Mouse (Mus musculus) layer of hippocampus, adult 2 months (tissue): ENCODE measurements at regions not wholly inside any gene's neighbourhood (a gene's known extent, or its start where the extent isn't known, plus 50 kb on each side); places are given as distances from the start of the nearest gene placed in this dataset.
A peak's percentile ranks its signal among the peaks of the same experiment; 100 is the strongest.

Source experiments
- DNase-seq, 2 experiments: peaks; one replicate each; pipeline ENCODE4 v3.0.0; 2022; ENCODE audit warnings: low spot score in 2 of 2
- H3K27ac ChIP-seq: fragments of 200-600 bp; 2 replicates; pipeline ENCODE4 v1.8.1; 2022
- H3K4me3 ChIP-seq: fragments of 200-600 bp; 2 replicates; pipeline ENCODE4 v1.8.1; 2022; ENCODE audit warnings: mild to moderate bottlenecking
- CTCF ChIP-seq: fragments of 200-600 bp; conservative IDR thresholded peaks from 2 replicates; pipeline ENCODE4 v1.8.1; 2022; ENCODE audit warnings: antibody characterized with exemption, mild to moderate bottlenecking, moderate library complexity

DNA sequence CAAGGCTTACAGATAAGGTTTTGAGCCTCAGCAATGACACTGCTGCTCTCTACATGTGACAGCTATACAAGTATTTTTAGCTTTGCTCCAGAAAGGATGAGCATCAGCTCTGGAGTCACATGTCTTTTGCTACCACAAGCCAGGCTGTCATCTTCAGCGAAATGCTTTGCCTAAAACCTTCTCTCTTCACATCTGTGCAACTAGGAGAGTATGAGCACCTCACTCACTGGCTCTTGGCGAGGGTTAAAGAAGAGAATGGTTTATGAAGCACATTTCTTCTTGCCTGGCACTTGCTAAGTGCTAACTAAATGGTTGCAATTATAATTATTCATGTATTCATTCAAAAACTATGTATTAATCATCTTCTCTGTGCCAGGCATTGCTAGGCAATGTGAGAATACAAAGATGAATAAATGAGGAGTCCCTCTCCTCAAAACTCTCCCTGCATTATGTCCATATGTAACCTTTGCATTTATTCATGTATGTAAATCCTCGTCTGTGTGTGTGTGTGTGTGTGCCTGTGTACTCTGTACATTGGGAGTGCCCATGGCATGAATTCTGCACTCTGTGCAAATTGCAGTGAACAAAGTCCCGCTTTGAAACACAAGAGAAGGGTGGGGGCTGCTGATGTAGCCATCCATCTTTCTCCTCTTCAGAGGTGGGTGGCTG, 682.0 kb downstream of the Gsdmc2 start:
- Histone ChIP-seq H3K27ac (peak overlapping the region; percentile 62; the same call in 1 of the 2 replicates), H3K4me3 (no peak overlapping the region)
- TF ChIP-seq CTCF: no peak
- peak; percentile 22 to 26 for DNase-seq

DNA sequence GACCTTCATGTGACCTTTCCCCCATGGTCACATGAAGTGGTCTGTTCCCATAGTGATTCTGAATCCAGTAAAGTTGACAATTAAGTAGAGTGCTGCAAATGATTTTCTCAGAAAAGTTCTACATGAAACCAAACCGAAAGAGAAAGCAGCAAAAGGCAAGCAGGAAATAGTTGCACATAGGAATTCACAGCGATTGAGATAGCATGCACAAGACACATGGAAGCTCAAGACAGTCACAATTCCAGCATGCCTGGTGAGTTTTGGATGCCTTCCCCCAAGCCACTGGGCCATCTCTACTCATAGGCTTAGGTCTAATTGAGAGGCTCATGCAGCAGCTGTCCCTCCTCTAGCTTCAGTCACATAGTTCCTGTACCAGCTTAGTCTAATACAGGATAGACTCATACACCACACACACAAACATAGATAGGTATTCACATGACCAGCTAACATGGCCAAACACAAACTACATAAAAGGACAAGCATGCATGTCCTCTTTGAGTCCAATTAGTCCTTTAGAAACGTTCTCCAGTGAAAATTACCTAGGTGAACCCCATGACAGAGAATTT, 721.8 kb downstream of the Gsdmc2 start:
- no peak overlapping the region for H3K4me3 ChIP-seq
- no peak for DNase-seq
- TF ChIP-seq CTCF: no peak
- H3K27ac ChIP-seq: no peak overlapping the region

DNA sequence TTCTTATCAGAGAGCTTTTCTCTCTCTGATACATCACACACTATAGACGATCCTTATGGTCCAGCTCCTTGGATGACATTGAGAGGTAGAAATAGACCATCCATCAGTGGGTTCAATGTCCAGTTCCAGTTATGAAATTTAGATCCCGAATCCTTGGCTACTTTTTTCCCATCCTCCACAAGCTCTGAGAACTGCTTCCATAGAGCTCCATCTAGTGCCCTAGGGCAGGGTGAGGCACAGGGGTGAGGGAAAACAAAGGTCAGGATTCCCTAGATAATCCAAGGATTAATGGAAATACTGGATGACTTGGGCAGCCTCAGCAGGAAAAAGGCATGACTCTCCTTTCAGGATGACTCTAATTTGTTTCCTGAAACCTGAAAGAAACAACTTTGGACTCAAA, 732.1 kb downstream of the Gsdmc2 start:
- Histone ChIP-seq H3K27ac (no peak overlapping the region), H3K4me3 (no peak overlapping the region)
- TF ChIP-seq CTCF: peak; percentile 66
- peak in 1 of 2 experiments; percentile 11 for DNase-seq

DNA sequence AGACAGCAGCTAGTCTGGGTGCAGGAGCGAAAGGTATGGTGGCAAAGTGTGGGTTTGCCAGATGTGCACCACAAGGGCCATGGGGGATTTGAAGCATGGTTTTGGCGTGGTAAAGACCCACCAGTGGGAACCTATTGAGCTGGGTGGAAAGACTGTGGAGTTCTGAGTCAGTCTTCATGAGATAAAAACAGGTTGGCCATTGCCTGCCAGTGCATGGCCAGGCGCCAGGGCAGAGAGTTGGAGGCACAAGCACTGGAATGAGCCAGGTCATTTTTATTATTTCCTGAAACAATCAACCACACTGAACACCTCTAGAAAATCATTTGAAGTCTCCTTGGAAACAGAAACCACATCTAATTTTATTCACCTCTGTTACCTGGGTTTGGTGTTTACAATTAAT, 744.9 kb downstream of the Gsdmc2 start:
- H3K4me3 ChIP-seq: no peak overlapping the region
- TF ChIP-seq CTCF: no peak
- DNase-seq: no peak

DNA sequence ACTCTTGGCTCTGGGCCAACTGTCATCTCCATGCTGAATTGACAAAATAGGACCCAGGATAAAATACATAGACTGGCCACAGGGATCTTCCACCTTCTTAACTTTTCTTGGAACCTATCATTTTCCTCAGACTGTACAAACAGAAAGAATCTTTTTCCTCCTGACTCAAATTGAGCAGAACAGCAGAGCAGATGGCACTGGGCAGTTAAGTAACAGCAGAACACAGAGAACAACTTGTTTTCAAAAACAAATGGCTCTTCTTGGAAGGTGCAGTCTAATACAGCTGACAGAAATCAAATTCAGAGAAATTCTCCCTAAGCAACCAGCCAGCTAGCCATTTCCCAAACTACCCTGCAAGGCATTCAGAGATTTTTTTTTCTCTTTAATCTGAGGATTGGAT, 763.0 kb downstream of the Gsdmc2 start:
- DNase-seq: peak; percentile 36 to 54
- TF ChIP-seq CTCF: no peak
- H3K4me3 ChIP-seq: no peak overlapping the region
- peak overlapping the region; percentile 87 for H3K27ac ChIP-seq

More for the DNA sequence above, 744.9 kb downstream of the Gsdmc2 start:
- H3K27ac ChIP-seq: no peak overlapping the region

DNA sequence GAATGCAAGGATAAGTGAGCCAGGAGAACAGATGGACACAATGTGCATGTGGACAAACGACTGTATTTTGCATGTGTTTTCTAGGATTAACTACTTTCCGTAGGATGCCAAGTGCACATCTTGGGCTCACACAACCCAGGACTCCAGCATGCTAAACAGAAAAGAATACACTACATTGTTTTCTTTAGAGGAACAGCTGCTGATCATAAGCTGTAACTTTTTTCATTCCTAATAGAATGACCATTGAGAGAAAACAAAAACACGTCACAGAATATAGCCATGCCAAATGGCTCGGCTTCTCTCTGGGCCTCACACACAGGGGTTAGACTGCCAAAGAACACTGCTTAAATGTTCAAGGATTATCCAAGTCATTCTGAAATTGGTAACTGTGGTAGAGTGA, 765.2 kb downstream of the Gsdmc2 start:
- no peak for TF ChIP-seq CTCF
- DNase-seq: no peak
- Histone ChIP-seq H3K4me3 (no peak overlapping the region), H3K27ac (no peak overlapping the region)

DNA sequence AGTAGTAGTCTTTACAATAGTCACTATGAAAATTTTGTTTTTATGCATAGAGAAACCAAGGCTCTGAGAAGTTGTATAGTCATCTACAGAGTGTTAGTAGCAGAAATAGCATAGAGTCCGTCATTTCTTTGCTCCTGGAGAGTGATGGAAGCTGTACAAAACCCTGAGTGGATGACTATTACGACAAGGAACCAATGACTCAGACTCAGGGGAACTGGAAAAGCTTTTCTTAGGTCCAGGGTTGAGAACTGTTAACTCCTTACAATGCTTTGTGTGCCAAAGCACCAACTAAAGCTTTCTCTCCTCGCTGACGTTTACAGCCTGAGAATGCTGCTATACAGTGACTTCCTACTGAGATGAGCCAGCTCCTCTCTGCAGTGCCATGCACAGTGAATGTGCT, 773.1 kb downstream of the Gsdmc2 start:
- H3K27ac ChIP-seq: no peak overlapping the region
- DNase-seq: no peak
- no peak overlapping the region for H3K4me3 ChIP-seq
- TF ChIP-seq CTCF: no peak

DNA sequence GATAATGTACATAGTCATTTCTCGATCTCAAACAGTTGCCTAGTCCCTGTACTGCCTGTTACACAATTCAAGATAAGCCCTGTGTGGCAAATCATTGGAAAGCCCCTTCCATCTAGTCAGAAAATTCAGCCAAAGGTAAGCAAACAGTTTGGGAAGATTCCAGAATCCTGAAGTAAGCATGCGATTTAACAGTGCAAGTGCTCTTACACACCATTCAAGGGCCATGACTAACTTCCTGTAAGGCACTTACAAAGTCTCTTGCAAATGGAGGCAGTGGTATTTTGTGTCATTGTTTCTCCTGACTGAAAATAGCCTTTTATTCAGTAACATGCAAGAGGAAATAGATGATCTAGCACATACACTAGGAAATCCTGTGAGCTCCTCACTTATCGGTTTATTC, 777.9 kb downstream of the Gsdmc2 start:
- H3K4me3 ChIP-seq: no peak overlapping the region
- no peak for DNase-seq
- TF ChIP-seq CTCF: no peak
- no peak overlapping the region for H3K27ac ChIP-seq

DNA sequence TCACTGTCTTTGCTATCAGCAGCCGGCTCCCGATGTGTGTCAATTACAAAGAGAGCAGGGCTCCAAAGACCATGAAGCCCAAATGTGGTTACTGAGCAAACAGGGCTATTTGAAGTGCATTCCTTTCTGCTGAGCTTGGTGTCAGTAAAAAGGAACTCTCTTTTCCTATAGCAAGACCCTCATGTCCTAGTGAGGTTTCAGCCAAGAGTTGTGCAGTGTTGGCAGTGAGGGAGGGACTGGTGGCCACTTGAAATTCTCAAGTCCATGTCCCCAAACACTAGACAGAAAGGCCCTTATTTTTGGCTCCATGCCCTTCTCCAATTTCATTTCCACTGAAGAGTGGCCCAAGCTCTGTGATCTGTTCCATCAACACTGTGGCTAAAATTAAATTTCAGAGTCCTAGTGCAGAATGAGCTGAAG, 778.9 kb downstream of the Gsdmc2 start:
- H3K27ac ChIP-seq: no peak overlapping the region
- DNase-seq: no peak
- H3K4me3 ChIP-seq: no peak overlapping the region
- no peak for TF ChIP-seq CTCF

DNA sequence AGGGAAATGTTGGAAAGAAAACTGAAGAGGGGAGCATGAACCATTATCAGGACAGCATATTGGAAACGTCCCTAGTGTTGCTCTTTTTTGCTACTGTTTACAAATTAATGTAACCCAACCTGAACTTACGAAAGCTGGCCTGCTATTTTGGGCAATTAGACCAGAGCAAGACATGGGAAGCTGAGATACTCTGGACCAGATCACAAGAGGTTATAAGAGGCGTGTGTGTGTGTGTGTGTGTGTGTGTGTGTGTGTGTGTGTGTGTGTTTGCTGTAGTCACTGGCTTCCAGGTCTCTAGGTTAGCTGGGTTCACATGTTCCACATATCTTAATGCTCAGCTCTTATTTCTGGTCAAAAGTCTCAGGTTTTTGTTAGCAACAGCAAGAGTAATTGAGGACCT, 783.1 kb downstream of the Gsdmc2 start:
- no peak for DNase-seq
- TF ChIP-seq CTCF: no peak
- no peak overlapping the region for H3K4me3 ChIP-seq

DNA sequence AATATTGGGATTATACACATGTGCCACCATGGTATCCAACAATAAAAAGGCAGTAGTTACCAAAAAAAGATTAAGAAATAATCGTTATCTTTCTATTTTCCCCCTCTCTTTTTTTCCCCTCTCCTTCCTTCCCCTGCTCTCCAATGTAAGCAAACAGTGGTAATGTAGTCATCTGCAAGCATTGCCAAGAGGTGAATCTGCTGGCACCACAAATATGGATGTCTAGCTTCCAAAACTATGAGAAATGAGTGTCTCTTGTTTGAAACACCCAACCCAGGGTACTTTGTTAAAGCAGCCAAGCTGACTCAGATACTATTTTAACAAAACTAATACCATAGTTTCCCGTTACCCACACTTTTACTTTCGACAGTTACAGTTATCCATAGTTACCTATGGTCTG, 784.2 kb downstream of the Gsdmc2 start:
- TF ChIP-seq CTCF: no peak
- Histone ChIP-seq H3K4me3 (no peak overlapping the region), H3K27ac (no peak overlapping the region)
- no peak for DNase-seq

More for the DNA sequence above, 783.1 kb downstream of the Gsdmc2 start:
- no peak overlapping the region for H3K27ac ChIP-seq

DNA sequence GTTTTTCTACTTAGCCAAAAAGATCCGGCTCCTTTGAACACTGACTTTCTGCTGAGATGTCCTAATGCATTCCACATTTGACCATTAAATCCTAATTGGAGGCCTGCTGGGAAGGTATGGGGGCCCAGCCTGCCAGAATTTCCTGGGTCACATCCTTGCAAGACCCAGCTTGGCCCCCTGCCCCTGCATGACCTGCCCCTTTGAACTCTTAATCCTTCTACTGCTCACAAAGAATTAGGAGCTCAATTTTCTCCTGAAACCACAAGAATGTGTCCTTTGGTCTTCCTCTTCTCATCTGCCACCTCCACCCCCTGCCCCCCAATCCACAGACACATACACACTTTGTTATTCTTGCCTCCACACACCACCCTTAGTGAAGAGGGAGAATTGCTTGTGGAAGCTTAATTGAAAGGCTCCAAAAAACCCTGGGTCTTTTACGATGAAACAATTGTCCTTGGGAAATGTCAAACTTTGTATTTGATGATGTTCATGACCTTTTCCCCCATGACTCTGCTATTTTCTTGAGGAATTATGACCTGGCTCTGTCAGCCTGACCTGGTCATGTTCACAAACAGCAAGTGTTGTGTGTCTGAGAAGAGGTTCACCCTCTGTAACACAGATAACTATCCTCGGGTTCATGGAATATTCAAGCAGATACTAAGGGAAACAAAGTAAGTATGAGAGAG, 792.3 kb downstream of the Gsdmc2 start:
- TF ChIP-seq CTCF: no peak
- Histone ChIP-seq H3K4me3 (no peak overlapping the region), H3K27ac (no peak overlapping the region)
- no peak for DNase-seq

DNA sequence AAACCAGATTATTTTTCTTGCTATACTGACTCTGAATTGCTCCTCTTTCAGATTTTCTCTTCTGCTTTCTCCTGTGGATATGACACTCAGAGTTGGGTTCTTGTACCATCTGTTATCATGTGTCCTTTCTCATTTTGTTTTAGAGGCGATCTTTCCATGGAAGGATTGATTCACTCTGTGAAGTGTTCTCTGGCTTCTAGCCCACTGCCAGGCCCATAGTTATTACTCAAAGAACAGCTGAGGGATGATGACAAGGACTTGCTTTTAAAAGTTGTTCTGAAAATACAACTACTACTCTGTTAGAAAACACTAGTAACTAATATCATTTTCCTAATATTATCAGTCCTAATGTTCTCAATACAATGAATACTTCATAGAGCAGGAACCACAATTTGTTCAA, 794.9 kb downstream of the Gsdmc2 start:
- Histone ChIP-seq H3K4me3 (no peak overlapping the region), H3K27ac (no peak overlapping the region)
- no peak for TF ChIP-seq CTCF
- peak in 1 of 2 experiments; percentile 11 for DNase-seq

DNA sequence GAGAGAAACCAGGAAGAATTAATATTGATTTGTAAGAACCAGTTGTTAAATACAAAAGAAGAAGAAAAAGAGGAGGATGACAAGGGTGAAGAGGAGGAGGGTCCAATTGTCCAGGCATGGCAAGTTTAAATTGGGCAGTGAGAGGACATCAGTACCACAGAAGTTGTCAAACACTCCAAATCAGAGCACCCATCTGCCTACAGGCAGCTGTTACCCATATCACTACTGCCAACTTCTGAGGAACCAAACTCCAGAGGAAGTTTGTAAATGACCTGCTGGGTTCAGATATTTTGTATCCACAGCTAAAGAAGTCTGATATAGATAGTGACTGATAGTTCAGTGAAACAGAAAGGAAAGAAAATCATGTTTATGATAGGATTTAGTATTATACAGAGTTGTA, 802.6 kb downstream of the Gsdmc2 start:
- TF ChIP-seq CTCF: no peak
- Histone ChIP-seq H3K4me3 (no peak overlapping the region), H3K27ac (no peak overlapping the region)
- no peak for DNase-seq
